Mouse (Mus musculus): Measurements from ENCODE around the gene Wdr83.

- no peak for TF ChIP-seq POLR2A (IDR thresholded peaks at IDR 0.05; ENCODE audit: control insufficient read depth, extremely low read depth, insufficient read depth, low read length, poor library complexity)
- no peak for TF ChIP-seq CTCF (IDR thresholded peaks at IDR 0.05; ENCODE audit: borderline replicate concordance, control insufficient read depth, extremely low read depth, insufficient read depth, low read length, poor library complexity)
Observed at GRCm38 (mm10) chr8:85043619-85044018, 37.5 kb downstream of the Wdr83 start.

Measured in thymus, adult 2 months (tissue).